27 mouse cellular contexts compared by ENCODE assay signal in the genomic region with DNA sequence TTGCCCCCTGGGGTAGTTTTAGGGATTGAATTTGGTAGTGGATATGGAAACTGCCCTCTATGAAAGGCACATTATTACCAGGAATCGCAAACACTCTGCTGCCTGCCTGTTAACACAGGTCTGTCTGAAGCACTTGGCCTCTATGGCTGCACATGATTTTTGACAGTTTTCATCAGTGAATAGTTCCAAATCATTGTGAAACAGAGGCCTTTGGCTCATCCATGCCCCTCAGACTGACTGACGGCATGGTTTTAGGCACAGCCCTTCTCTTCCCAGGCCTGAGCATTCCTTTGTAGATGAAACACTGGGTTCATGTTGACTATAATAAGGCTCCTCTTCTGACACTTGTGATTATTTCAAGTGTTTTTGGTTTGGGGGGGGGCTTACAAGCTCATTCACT.
DNase-seq lines count a peak whose midpoint lies in the region; ATAC-seq and TF ChIP-seq lines count a peak whose summit lies in the region.
"Had no signal": no experiment of that assay in that cellular context is flagged by ENCODE, and none has a peak within 500 bp of the region (broad histone marks: within the 10 kb centered on the region; RNA-seq: fewer than 3 reads in every experiment).

No protein-coding gene starts in this region.

- no peak for TF ChIP-seq CTCF in gastrocnemius, adult 2 months (IDR thresholded peaks at IDR 0.05)
- no peak for TF ChIP-seq CTCF in lung, postnatal 0 days (IDR thresholded peaks at IDR 0.05)

- no peak overlapping the region for H3K9ac ChIP-seq in limb, embryonic 11.5 days (ENCODE audit: low read length)
- H3K9ac ChIP-seq in lung, postnatal 0 days (replicated peaks; ENCODE audit: low read depth), result no peak overlapping the region
- no peak overlapping the region for H3K9ac ChIP-seq in kidney, embryonic 16.5 days (replicated peaks; ENCODE audit: low read length)
- H3K9ac ChIP-seq: embryonic facial prominence, embryonic 12.5 days; forebrain, embryonic 12.5 days had no signal

- intact Hi-C loops in gastrocnemius, adult 2 months (cut with DNase I), result no loop called here
- intact Hi-C loops in gastrocnemius, postnatal 14 days (cut with DNase I; ENCODE audit: low total_unique reads), result no loop called here

- H3K27ac ChIP-seq in gastrocnemius, adult 2 months, result peak overlapping the region; percentile 24; the same call in 1 of the 2 replicates
- H3K27ac ChIP-seq in limb, embryonic 11.5 days (replicated peaks; ENCODE audit: low read depth, low read length), result no peak overlapping the region
- H3K27ac ChIP-seq in limb, embryonic 10.5 days, result no peak overlapping the region
- H3K27ac ChIP-seq in lung, postnatal 0 days (ENCODE audit: low read length), result no peak overlapping the region
- no peak overlapping the region for H3K27ac ChIP-seq in kidney, embryonic 16.5 days (ENCODE audit: low read length)
- H3K27ac ChIP-seq: embryonic facial prominence, embryonic 10.5 days; embryonic facial prominence, embryonic 12.5 days; forebrain, embryonic 10.5 days; forebrain, embryonic 12.5 days had no signal

- H3K4me1 ChIP-seq in limb, embryonic 11.5 days (ENCODE audit: control insufficient read depth, insufficient read depth, low read length), result no peaks in the 10 kb centered on the region
- no peaks in the 10 kb centered on the region for H3K4me1 ChIP-seq in limb, embryonic 10.5 days
- peaks cover 9% of the 10 kb centered on the region; the same call in 1 of the 2 replicates for H3K4me1 ChIP-seq in lung, postnatal 0 days (ENCODE audit: insufficient read depth, low read depth, low read length)
- no peaks in the 10 kb centered on the region for H3K4me1 ChIP-seq in kidney, embryonic 16.5 days (ENCODE audit: insufficient read depth, low read length)
- H3K4me1 ChIP-seq: embryonic facial prominence, embryonic 10.5 days; embryonic facial prominence, embryonic 12.5 days; forebrain, embryonic 10.5 days; forebrain, embryonic 12.5 days had no signal

- no peak for ATAC-seq in limb, embryonic 11.5 days (ENCODE audit: insufficient number of reproducible peaks, low FRiP score, low TSS enrichment, low read depth)
- 0 out of 2 replicates have a peak, but pooled peaks have one; percentile 26 for ATAC-seq in lung, postnatal 0 days
- ATAC-seq in kidney, embryonic 16.5 days (ENCODE audit: low FRiP score, low TSS enrichment), result no peak
- ATAC-seq: activated CD4-positive, CD25-positive, alpha-beta regulatory T cell, adult 4 months; CD4-positive, CD25-positive, alpha-beta regulatory T cell, adult 4 months; forebrain, embryonic 14.5 days; forebrain, embryonic 16.5 days; Patski had no signal

- no peak overlapping the region for H3K4me3 ChIP-seq in gastrocnemius, adult 2 months
- no peak overlapping the region for H3K4me3 ChIP-seq in limb, embryonic 11.5 days (ENCODE audit: low read depth, low read length)
- no peak overlapping the region for H3K4me3 ChIP-seq in limb, embryonic 10.5 days
- H3K4me3 ChIP-seq in lung, postnatal 0 days (ENCODE audit: low read depth, low read length), result no peak overlapping the region
- no peak overlapping the region for H3K4me3 ChIP-seq in kidney, embryonic 16.5 days (ENCODE audit: low read length)
- H3K4me3 ChIP-seq: embryonic facial prominence, embryonic 10.5 days; embryonic facial prominence, embryonic 12.5 days; forebrain, embryonic 10.5 days; forebrain, embryonic 12.5 days had no signal

- no peaks in the 10 kb centered on the region for H3K9me3 ChIP-seq in limb, embryonic 11.5 days (ENCODE audit: control insufficient read depth, low read length)
- H3K9me3 ChIP-seq in limb, embryonic 10.5 days (replicated peaks), result no peaks in the 10 kb centered on the region
- no peaks in the 10 kb centered on the region for H3K9me3 ChIP-seq in lung, postnatal 0 days (ENCODE audit: low read length)
- no peaks in the 10 kb centered on the region for H3K9me3 ChIP-seq in kidney, embryonic 16.5 days (ENCODE audit: low read length)
- H3K9me3 ChIP-seq: embryonic facial prominence, embryonic 10.5 days; embryonic facial prominence, embryonic 12.5 days; forebrain, embryonic 10.5 days; forebrain, embryonic 12.5 days had no signal

- H3K36me3 ChIP-seq in limb, embryonic 11.5 days (ENCODE audit: control insufficient read depth, insufficient read depth, low read length), result no peaks in the 10 kb centered on the region
- H3K36me3 ChIP-seq in limb, embryonic 10.5 days, result no peaks in the 10 kb centered on the region
- H3K36me3 ChIP-seq in lung, postnatal 0 days (ENCODE audit: insufficient read depth, low read length), result no peaks in the 10 kb centered on the region
- no peaks in the 10 kb centered on the region for H3K36me3 ChIP-seq in kidney, embryonic 16.5 days (ENCODE audit: insufficient read depth, low read length)
- H3K36me3 ChIP-seq: embryonic facial prominence, embryonic 10.5 days; embryonic facial prominence, embryonic 12.5 days; forebrain, embryonic 10.5 days; forebrain, embryonic 12.5 days; G1E had no signal

- WGBS in limb, embryonic 11.5 days, result 95% methylated on average over 2 of the region's 2 CpGs
- WGBS in limb, embryonic 10.5 days, result 96% methylated on average over 2 of the region's 2 CpGs
- 75% methylated on average over 2 of the region's 2 CpGs for WGBS in lung, postnatal 0 days
- WGBS in kidney, embryonic 16.5 days, result 93% methylated on average over 2 of the region's 2 CpGs

- no peak for DNase-seq in gastrocnemius, adult 2 months
- no peak for DNase-seq in gastrocnemius, postnatal 14 days
- peak; percentile 17 for DNase-seq in limb, embryonic 11.5 days (ENCODE audit: low spot score)
- DNase-seq in limb, embryonic 10.5 days (ENCODE audit: low spot score), result no peak
- DNase-seq in lung, postnatal 0 days (ENCODE audit: low spot score), result peak; percentile 54
- no peak for DNase-seq in lung, postnatal 36 days
- DNase-seq in adipocyte (ENCODE audit: low spot score), result peak; percentile 62
- DNase-seq: adrenal gland, adult 2 months; adrenal gland, postnatal 10 days; adrenal gland, postnatal 36 days; B cell, adult 2 months; cerebellum, adult 11-12 months; cerebellum, adult 2 months; cerebellum, adult 9-10 months; cerebellum, postnatal 10 days; cerebellum, postnatal 25 days had no signal

- H3K4me2 ChIP-seq in limb, embryonic 11.5 days (ENCODE audit: low read depth, severe bottlenecking), result no peak overlapping the region
- no peak overlapping the region for H3K4me2 ChIP-seq in lung, postnatal 0 days (replicated peaks; ENCODE audit: low read depth, low read length)
- H3K4me2 ChIP-seq in kidney, embryonic 16.5 days (replicated peaks; ENCODE audit: low read depth, low read length), result no peak overlapping the region
- H3K4me2 ChIP-seq: embryonic facial prominence, embryonic 12.5 days; forebrain, embryonic 12.5 days had no signal

- no peaks in the 10 kb centered on the region for H3K27me3 ChIP-seq in limb, embryonic 11.5 days (ENCODE audit: control insufficient read depth, insufficient read depth, low read length)
- no peaks in the 10 kb centered on the region for H3K27me3 ChIP-seq in limb, embryonic 10.5 days (ENCODE audit: low read depth, poor library complexity, severe bottlenecking)
- H3K27me3 ChIP-seq in lung, postnatal 0 days (replicated peaks; ENCODE audit: insufficient read depth, low read length), result no peaks in the 10 kb centered on the region
- no peaks in the 10 kb centered on the region for H3K27me3 ChIP-seq in kidney, embryonic 16.5 days (ENCODE audit: insufficient read depth, low read length)
- H3K27me3 ChIP-seq: embryonic facial prominence, embryonic 12.5 days; forebrain, embryonic 12.5 days; Patski had no signal

- TF ChIP-seq EP300 in lung, postnatal 0 days (IDR thresholded peaks at IDR 0.05), result no peak

Comparison
In these comparisons a context has a peak if more than half of its experiments do, and no peak if none do; other contexts are left out.
1. DNase-seq: peak in limb, embryonic 11.5 days (single experiment), lung, postnatal 0 days (single experiment) and adipocyte (single experiment); none in gastrocnemius, adult 2 months (single experiment), gastrocnemius, postnatal 14 days (single experiment), limb, embryonic 10.5 days (single experiment) and lung, postnatal 36 days (single experiment).